9 mouse cellular contexts compared by ENCODE assay signal in the genomic region with DNA sequence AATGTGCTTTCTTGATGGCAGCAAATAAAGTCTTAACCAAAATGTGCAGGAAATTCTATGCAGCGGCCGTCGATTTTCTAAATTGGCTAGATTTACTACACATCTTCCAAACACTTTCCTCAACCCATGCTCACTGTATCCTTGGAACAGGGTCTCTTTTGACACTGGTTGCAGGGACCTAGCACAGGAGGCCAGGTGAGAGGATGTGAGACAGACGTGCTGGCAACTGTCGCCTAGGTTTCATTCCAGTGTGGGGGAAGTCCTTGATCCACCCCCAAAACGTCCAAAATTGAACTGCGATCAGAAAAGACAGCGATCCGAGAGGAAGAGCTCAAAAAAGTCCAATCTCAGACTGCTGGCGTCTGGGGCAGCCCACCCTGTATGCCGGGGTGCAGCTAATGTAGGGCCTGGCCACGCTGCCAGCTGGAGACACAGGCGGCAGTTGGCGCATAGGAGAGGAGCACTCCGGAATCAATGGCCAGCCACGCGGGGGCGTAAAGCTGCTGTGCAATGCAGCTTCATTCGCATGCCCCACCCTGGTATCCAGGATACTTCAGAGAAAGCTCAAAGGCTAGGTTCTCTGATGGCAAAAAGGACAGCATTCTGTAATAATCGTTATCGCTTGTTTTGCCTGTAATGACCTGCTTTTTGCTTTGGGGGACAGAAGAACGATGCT. TPM values are rescaled to one million over a fixed set of nuclear protein-coding genes. Genes with fewer than 3 reads are reported as not detected.
DNase-seq lines count a peak whose midpoint lies in the region; ATAC-seq lines count a peak whose summit lies in the region.
"Had no signal": no experiment of that assay in that cellular context is flagged by ENCODE, and none has a peak within 500 bp of the region (broad histone marks: within the 10 kb centered on the region; RNA-seq: fewer than 3 reads in every experiment).

No protein-coding gene starts in this region.

- peaks cover 6% of the 10 kb centered on the region; the same call in 1 of the 2 replicates for H3K4me1 ChIP-seq in hindbrain, embryonic 13.5 days (replicated peaks)

- peak; percentile 93 for ATAC-seq in hindbrain, embryonic 13.5 days (ENCODE audit: low FRiP score)

- peak overlapping the region; percentile 47 for H3K4me2 ChIP-seq in hindbrain, embryonic 13.5 days

- peak; percentile 84 for DNase-seq in MN1 (ENCODE audit: low spot score)
- DNase-seq in cerebellum, postnatal 10 days = peak; percentile 84 to 90
- DNase-seq in frontal cortex, postnatal 25 days (ENCODE audit: low spot score in 2 of 2) = peak; percentile 48 to 54
- peak; percentile 37 for DNase-seq in left cerebral cortex, adult 11 months (ENCODE audit: low spot score)
- peak; percentile 68 for DNase-seq in lung, postnatal 25 days (ENCODE audit: low spot score)
- peak; percentile 23 for DNase-seq in retina, postnatal 7 days (ENCODE audit: low read depth, low spot score)
- peak; percentile 90 for DNase-seq in thymus, postnatal 4 days

- H3K4me3 ChIP-seq in hindbrain, embryonic 13.5 days = 0 out of 2 replicates have a peak overlapping the region, but pooled peaks have one; percentile 6

- 0 out of 2 replicates have a peak, but pooled peaks cover 4% of the 10 kb centered on the region for H3K27me3 ChIP-seq in hindbrain, embryonic 13.5 days

- H3K27ac ChIP-seq in hindbrain, embryonic 13.5 days = no peak overlapping the region

- H3K36me3 ChIP-seq in hindbrain, embryonic 13.5 days = no peaks in the 10 kb centered on the region

- no peaks in the 10 kb centered on the region for H3K9me3 ChIP-seq in hindbrain, embryonic 13.5 days

- 22% methylated on average over 22 of the region's 22 CpGs for WGBS in hindbrain, embryonic 13.5 days

- H3K9ac ChIP-seq in hindbrain, embryonic 13.5 days = peak overlapping the region; percentile 52

RNA-seq across cellular contexts. Expression of a gene that starts 3.6 kb away (rescaled TPM):
- not detected in 2 replicates for polyA plus RNA-seq in hindbrain, embryonic 13.5 days (2015; fragmentation: Nextera tagmentation; extraction: Ambion mirVana)
- polyA plus RNA-seq: frontal cortex, adult 2 months had no signal

RNA-seq across cellular contexts. Expression of a gene that starts 10.3 kb away (rescaled TPM):
- polyA plus RNA-seq in hindbrain, embryonic 13.5 days (2015; fragmentation: Nextera tagmentation; extraction: Ambion mirVana) = not detected in 2 replicates
- polyA plus RNA-seq: frontal cortex, adult 2 months had no signal

RNA-seq across cellular contexts. Expression of a gene that starts 14.3 kb away (rescaled TPM):
- 143 and 144 TPM in 2 replicates for polyA plus RNA-seq in hindbrain, embryonic 13.5 days (2015; fragmentation: Nextera tagmentation; extraction: Ambion mirVana)

Comparison
In these comparisons a context has a peak if more than half of its experiments do, and no peak if none do; other contexts are left out.
1. DNase-seq: peak in every context shown above with its lines; median percentile 90 in thymus, postnatal 4 days; 87 in cerebellum, postnatal 10 days; 84 in MN1; 68 in lung, postnatal 25 days; 51 in frontal cortex, postnatal 25 days; 37 in left cerebral cortex, adult 11 months; 23 in retina, postnatal 7 days.